Mouse (Mus musculus): ENCODE data around the gene Sctr. TPM values are rescaled to one million over a fixed set of nuclear protein-coding genes. Genes with fewer than 3 reads are reported as not detected.

Sctr gene
- polyA plus RNA-seq, 1 experiment = 8.3 TPM

- Histone ChIP-seq H3K27ac (replicated peaks; ENCODE audit: low read depth, low read length) (no peak overlapping the region), H3K4me1 (ENCODE audit: control insufficient read depth, insufficient read depth, insufficient read length, low read length) (peaks cover 2% of the 10 kb centered on the region; the same call in 1 of the 2 replicates), H3K4me3 (ENCODE audit: insufficient read depth, low read depth, low read length) (no peak overlapping the region)
Observed at GRCm38 (mm10) chr1:120044584-120044983, 37.9 kb downstream of the Sctr start.

- Histone ChIP-seq H3K4me1 (ENCODE audit: control insufficient read depth, insufficient read depth, insufficient read length, low read length) (peaks cover 2% of the 10 kb centered on the region; the same call in 1 of the 2 replicates), H3K27ac (replicated peaks; ENCODE audit: low read depth, low read length) (no peak overlapping the region), H3K4me3 (ENCODE audit: insufficient read depth, low read depth, low read length) (no peak overlapping the region)
Observed at GRCm38 (mm10) chr1:120047325-120047724, 40.6 kb downstream of the Sctr start.

- Histone ChIP-seq H3K4me3 (ENCODE audit: insufficient read depth, low read depth, low read length) (no peak overlapping the region), H3K4me1 (ENCODE audit: control insufficient read depth, insufficient read depth, insufficient read length, low read length) (no peaks in the 10 kb centered on the region), H3K27ac (replicated peaks; ENCODE audit: low read depth, low read length) (no peak overlapping the region)
Observed at GRCm38 (mm10) chr1:120051070-120051469, 44.4 kb downstream of the Sctr start.

- Histone ChIP-seq H3K27ac (replicated peaks; ENCODE audit: low read depth, low read length) (no peak overlapping the region), H3K4me3 (ENCODE audit: insufficient read depth, low read depth, low read length) (no peak overlapping the region), H3K4me1 (ENCODE audit: control insufficient read depth, insufficient read depth, insufficient read length, low read length) (no peaks in the 10 kb centered on the region)
Observed at GRCm38 (mm10) chr1:120054997-120055396, 48.3 kb downstream of the Sctr start.

GRCm38 (mm10) chr1:120055475-120055874 is 48.8 kb downstream of the Sctr start:
- Histone ChIP-seq H3K27ac (replicated peaks; ENCODE audit: low read depth, low read length) (no peak overlapping the region), H3K4me1 (ENCODE audit: control insufficient read depth, insufficient read depth, insufficient read length, low read length) (no peaks in the 10 kb centered on the region), H3K4me3 (ENCODE audit: insufficient read depth, low read depth, low read length) (no peak overlapping the region)

GRCm38 (mm10) chr1:120056236-120056635 is 49.5 kb downstream of the Sctr start:
- H3K27ac ChIP-seq (replicated peaks; ENCODE audit: low read depth, low read length) = no peak overlapping the region
- no peaks in the 10 kb centered on the region for H3K4me1 ChIP-seq (ENCODE audit: control insufficient read depth, insufficient read depth, insufficient read length, low read length)
- no peak overlapping the region for H3K4me3 ChIP-seq (ENCODE audit: insufficient read depth, low read depth, low read length)

- Histone ChIP-seq H3K4me1 (ENCODE audit: control insufficient read depth, insufficient read depth, insufficient read length, low read length) (no peaks in the 10 kb centered on the region), H3K27ac (replicated peaks; ENCODE audit: low read depth, low read length) (no peak overlapping the region), H3K4me3 (ENCODE audit: insufficient read depth, low read depth, low read length) (no peak overlapping the region)
Observed at GRCm38 (mm10) chr1:120057044-120057443, 50.4 kb downstream of the Sctr start.

GRCm38 (mm10) chr1:120057674-120058430 is 51.2 kb downstream of the Sctr start:
- no peak overlapping the region for H3K4me3 ChIP-seq (ENCODE audit: insufficient read depth, low read depth, low read length)
- H3K4me1 ChIP-seq (ENCODE audit: control insufficient read depth, insufficient read depth, insufficient read length, low read length) = no peaks in the 10 kb centered on the region
- no peak overlapping the region for H3K27ac ChIP-seq (replicated peaks; ENCODE audit: low read depth, low read length)

- H3K4me3 ChIP-seq (ENCODE audit: insufficient read depth, low read depth, low read length) = no peak overlapping the region
- no peak overlapping the region for H3K27ac ChIP-seq (replicated peaks; ENCODE audit: low read depth, low read length)
- H3K4me1 ChIP-seq (ENCODE audit: control insufficient read depth, insufficient read depth, insufficient read length, low read length) = no peaks in the 10 kb centered on the region
Observed at GRCm38 (mm10) chr1:120060687-120061086, 54.0 kb downstream of the Sctr start.

GRCm38 (mm10) chr1:120062231-120062630 is 55.5 kb downstream of the Sctr start:
- Histone ChIP-seq H3K27ac (replicated peaks; ENCODE audit: low read depth, low read length) (no peak overlapping the region), H3K4me1 (ENCODE audit: control insufficient read depth, insufficient read depth, insufficient read length, low read length) (no peaks in the 10 kb centered on the region), H3K4me3 (ENCODE audit: insufficient read depth, low read depth, low read length) (no peak overlapping the region)

GRCm38 (mm10) chr1:120064036-120064682 is 57.5 kb downstream of the Sctr start:
- no peak overlapping the region for H3K4me3 ChIP-seq (ENCODE audit: insufficient read depth, low read depth, low read length)
- H3K27ac ChIP-seq (replicated peaks; ENCODE audit: low read depth, low read length) = no peak overlapping the region
- peaks cover 2% of the 10 kb centered on the region; the same call in 1 of the 2 replicates for H3K4me1 ChIP-seq (ENCODE audit: control insufficient read depth, insufficient read depth, insufficient read length, low read length)

- no peak overlapping the region for H3K4me3 ChIP-seq (ENCODE audit: insufficient read depth, low read depth, low read length)
- H3K27ac ChIP-seq (replicated peaks; ENCODE audit: low read depth, low read length) = no peak overlapping the region
- peaks cover 7% of the 10 kb centered on the region for H3K4me1 ChIP-seq (ENCODE audit: control insufficient read depth, insufficient read depth, insufficient read length, low read length)
Observed at GRCm38 (mm10) chr1:120066159-120066558, 59.5 kb downstream of the Sctr start.

- Histone ChIP-seq H3K4me1 (ENCODE audit: control insufficient read depth, insufficient read depth, insufficient read length, low read length) (peaks cover 8% of the 10 kb centered on the region), H3K27ac (replicated peaks; ENCODE audit: low read depth, low read length) (no peak overlapping the region), H3K4me3 (ENCODE audit: insufficient read depth, low read depth, low read length) (no peak overlapping the region)
Observed at GRCm38 (mm10) chr1:120066625-120067024, 59.9 kb downstream of the Sctr start.

- Histone ChIP-seq H3K27ac (replicated peaks; ENCODE audit: low read depth, low read length) (no peak overlapping the region), H3K4me1 (ENCODE audit: control insufficient read depth, insufficient read depth, insufficient read length, low read length) (peaks cover 9% of the 10 kb centered on the region)
Observed at GRCm38 (mm10) chr1:120069120-120069519, 62.4 kb downstream of the Sctr start.

GRCm38 (mm10) chr1:120070168-120070567 is 63.5 kb downstream of the Sctr start:
- Histone ChIP-seq H3K4me1 (ENCODE audit: control insufficient read depth, insufficient read depth, insufficient read length, low read length) (peaks cover 12% of the 10 kb centered on the region), H3K4me3 (ENCODE audit: insufficient read depth, low read depth, low read length) (no peak overlapping the region), H3K27ac (replicated peaks; ENCODE audit: low read depth, low read length) (no peak overlapping the region)

More at GRCm38 (mm10) chr1:120069120-120069519, 62.4 kb downstream of the Sctr start:
- H3K4me3 ChIP-seq (ENCODE audit: insufficient read depth, low read depth, low read length) = no peak overlapping the region

- no peak overlapping the region for H3K27ac ChIP-seq (replicated peaks; ENCODE audit: low read depth, low read length)
Observed at GRCm38 (mm10) chr1:120071133-120071532, 64.4 kb downstream of the Sctr start.

More at GRCm38 (mm10) chr1:120071133-120071532, 64.4 kb downstream of the Sctr start:
- Histone ChIP-seq H3K4me3 (ENCODE audit: insufficient read depth, low read depth, low read length) (no peak overlapping the region), H3K4me1 (ENCODE audit: control insufficient read depth, insufficient read depth, insufficient read length, low read length) (peaks cover 12% of the 10 kb centered on the region)
